Mouse (Mus musculus) testis, adult 2 months (tissue): ENCODE measurements around the gene Ddx56.

Experiments used
- CTCF ChIP-seq: fragments of 200-500 bp; IDR thresholded peaks from 2 replicates; pipeline ENCODE4 v1.5.1; 2012; ENCODE audit warnings: low read depth, mild to moderate bottlenecking, inconsistent platforms, low read length, moderate library complexity; ENCODE audit not compliant: control insufficient read depth, insufficient read depth, insufficient replicate concordance
- POLR2A ChIP-seq: fragments of 200-500 bp; IDR thresholded peaks from 2 replicates; pipeline ENCODE4 v1.6.1; 2012; ENCODE audit warnings: low read depth, mild to moderate bottlenecking, inconsistent platforms, low read length, moderate library complexity; ENCODE audit not compliant: control insufficient read depth

DNA sequence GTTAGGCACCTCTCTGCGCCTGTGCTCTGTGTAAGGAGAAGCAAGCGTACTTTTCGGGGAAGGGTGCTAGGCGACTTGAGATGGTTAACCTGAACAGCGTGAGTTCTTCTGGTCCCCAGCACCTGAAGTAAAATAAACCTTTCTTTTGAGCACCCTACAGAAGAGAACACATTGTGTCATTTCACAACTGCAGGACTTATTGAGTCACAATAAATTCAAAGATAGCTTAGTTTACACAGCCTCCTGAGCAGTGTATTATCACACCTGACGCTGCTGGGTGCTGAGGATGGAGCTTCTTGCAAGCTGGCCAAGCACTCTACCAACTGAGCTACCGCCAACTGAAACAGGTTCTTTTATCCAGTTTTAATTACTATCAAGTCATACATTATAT lies 7.5 kb upstream of the Ddx56 start:
- TF ChIP-seq POLR2A (no peak), CTCF (no peak)
